Mouse (Mus musculus) cerebellum, adult 9-11 months (tissue): Measurements from ENCODE around the gene Gm21969.

Experiments used
- DNase-seq: peaks from one replicate; pipeline ENCODE4 v3.0.0; 2022

Gm21969 gene

DNA sequence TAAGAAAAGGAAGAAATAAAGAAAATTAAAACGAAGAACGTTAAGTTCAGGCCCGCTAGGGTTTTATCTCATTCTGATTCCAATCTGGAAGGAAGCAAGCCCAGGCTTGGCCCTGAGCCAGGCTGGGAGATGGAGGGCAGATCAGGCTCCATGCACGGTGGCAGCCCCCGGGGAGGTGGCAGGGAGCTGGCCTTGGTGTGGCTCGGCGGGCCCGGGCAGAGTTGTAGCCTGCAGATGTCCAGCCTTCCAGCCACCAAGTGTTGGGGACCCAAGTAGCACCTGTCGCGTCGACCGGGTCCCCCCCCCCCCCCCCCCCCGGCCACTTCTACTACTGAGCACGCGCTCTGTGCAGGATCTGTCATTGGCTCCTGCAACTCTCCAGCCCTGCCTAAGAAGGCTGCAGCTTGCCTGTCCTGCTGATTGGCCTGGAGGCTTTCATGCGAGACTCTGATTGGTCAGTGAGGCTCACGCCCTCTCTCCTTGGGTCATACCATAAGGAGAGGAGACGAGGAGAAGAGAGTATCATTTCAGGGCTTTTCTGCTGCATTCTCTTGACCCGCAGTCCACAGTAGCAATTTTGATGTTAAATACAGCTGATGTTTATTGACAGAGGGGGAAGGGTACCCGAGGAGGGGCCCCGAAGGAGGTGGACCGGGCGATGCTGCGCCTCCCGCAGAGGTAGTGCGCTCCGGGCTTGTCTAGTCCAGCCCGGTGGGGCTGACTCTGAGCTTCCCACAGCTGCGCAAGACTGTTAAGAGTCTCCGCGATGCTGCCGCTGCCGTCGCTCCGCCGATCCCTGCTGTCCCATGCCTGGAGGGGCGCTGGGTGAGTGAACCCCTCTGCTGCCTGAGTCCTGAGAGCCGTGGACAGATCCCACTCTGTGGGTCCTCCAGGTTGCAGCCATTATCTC is 19.6 kb downstream of the Gm21969 start, which contains the start of gene Aldh4a1:
Aldh4a1 (plus strand) TSS at position 494 of the 910 bp plus-strand sequence.
- DNase-seq, result peak; percentile 96

- DNase-seq, result peak; percentile 58
Measured at GRCm38 (mm10) chr4:139623434-139624115, 20.6 kb downstream of the Gm21969 start.

- peak; percentile 42 for DNase-seq
Measured at GRCm38 (mm10) chr4:139624116-139624489, 21.1 kb downstream of the Gm21969 start.

GRCm38 (mm10) chr4:139624706-139625105 is 21.7 kb downstream of the Gm21969 start:
- DNase-seq, result peak; percentile 48

DNA sequence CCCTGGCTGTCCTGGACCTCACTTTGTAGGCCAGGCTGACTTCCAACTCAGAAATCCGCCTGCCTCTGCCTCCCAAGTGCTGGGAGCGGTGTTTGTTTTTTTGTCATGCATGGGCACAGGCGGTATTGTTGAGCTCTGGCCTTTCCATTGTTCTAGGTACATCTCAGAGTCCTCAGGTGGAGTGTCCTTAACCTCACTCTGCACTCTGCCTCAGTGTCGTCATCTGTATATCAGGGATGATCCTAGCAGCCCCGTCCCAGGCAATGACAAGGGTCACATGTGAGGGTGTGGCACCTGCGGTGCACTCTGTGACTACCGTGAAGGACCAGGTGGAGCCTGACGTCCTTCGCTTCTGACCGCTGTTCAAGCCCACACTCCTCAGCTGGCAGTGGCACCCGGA is 24.4 kb downstream of the Gm21969 start:
- DNase-seq, result no peak

GRCm38 (mm10) chr4:139630171-139630570 is 27.2 kb downstream of the Gm21969 start:
- no peak for DNase-seq

DNA sequence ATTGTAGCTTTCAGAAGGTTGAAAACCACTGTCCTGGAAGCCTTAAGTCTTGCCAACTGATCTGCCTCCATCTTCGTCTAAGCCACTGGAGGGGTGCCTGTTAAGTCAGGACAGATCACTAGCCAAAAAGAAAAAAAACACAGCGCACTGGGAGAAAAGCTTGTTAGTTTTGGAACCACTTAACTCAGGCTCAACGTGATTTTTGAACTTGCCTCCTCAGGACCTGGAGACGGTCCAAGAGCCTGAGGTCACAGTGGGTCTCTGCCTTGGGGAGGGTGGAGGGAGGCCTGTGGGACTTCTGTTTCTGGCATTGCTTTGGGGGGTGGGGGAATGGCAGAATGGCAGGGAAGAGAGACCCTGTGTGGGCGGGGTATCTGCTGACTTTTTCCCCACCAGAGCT is 28.2 kb downstream of the Gm21969 start:
- no peak for DNase-seq

- DNase-seq, result no peak
Measured at GRCm38 (mm10) chr4:139631569-139632253, 28.7 kb downstream of the Gm21969 start.

DNA sequence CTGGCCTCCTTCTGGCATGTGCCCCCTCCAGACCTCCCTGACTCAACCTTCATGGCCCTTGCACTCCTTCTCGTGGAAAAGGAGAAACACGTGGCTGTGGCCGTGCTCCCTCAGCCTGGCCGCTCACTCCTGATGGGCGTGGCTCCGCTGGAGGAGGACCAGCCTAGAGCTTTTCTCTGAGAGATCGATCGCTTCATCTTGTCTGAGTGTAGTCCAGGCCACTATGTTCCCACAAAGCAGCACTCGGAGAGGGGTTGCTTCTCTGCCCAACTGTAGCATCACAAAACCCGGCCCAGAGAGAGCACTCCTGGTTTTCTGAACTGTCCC is 29.2 kb downstream of the Gm21969 start:
- DNase-seq, result no peak

DNA sequence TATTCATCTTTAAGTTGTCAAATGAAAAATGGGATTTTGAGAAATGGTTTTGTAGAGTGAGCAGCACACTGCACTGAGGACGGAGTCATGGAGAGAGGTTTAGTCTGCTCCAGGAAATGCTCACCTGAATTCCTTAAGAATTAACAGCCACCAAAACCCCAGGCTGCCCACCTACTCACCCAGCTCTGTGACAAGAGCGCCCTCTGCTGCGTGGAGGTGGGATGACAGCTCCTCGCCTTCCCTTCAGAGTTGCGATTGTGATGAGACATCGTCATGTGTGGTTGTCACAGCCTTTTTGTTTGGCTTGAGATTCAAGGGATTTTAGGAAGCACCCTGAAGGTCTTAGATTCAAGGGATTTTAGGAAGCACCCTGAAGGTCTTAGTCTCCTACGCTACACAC is 33.4 kb downstream of the Gm21969 start:
- peak; percentile 62 for DNase-seq

- no peak for DNase-seq
Measured at GRCm38 (mm10) chr4:139637847-139638246, 34.9 kb downstream of the Gm21969 start.

DNA sequence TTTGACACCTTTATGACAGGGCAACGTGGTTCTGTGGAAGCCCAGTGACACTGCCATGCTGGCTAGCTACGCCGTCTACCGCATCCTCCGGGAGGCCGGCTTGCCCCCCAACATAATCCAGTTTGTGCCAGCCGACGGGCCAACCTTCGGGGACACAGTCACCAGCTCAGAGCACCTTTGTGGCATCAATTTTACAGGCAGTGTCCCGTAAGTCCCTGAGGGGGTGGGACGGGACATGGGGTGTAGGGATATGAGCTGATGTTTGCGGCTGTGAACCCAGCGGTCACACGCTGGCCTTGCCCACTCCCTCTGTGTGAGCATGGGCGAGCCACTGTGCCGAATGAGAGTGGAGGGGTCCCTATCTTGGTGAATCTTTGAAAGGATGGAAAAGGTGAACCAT is 35.4 kb downstream of the Gm21969 start:
- DNase-seq, result no peak

GRCm38 (mm10) chr4:139639801-139640200 is 36.8 kb downstream of the Gm21969 start:
- no peak for DNase-seq

GRCm38 (mm10) chr4:139640333-139640732 is 37.3 kb downstream of the Gm21969 start:
- no peak for DNase-seq

DNA sequence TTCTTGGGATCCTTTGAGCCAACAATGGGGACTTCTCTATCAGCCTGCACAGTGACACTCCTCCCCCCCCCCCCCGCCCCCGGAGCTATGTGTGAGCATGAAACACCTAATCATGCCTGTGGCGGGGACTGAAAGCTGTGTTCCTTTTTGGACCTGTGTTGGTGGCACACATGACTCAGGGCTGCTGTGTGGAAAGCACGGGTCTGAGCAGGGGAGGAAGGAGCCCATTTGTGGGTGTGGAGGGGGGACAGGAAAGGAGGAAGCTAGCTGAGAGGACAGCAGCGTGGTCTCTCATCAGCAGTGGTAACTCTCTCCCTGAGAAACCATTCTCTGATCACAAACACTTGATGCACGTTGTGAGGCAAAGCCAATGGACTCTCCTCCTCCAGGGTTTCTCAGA is 37.8 kb downstream of the Gm21969 start:
- no peak for DNase-seq

DNA sequence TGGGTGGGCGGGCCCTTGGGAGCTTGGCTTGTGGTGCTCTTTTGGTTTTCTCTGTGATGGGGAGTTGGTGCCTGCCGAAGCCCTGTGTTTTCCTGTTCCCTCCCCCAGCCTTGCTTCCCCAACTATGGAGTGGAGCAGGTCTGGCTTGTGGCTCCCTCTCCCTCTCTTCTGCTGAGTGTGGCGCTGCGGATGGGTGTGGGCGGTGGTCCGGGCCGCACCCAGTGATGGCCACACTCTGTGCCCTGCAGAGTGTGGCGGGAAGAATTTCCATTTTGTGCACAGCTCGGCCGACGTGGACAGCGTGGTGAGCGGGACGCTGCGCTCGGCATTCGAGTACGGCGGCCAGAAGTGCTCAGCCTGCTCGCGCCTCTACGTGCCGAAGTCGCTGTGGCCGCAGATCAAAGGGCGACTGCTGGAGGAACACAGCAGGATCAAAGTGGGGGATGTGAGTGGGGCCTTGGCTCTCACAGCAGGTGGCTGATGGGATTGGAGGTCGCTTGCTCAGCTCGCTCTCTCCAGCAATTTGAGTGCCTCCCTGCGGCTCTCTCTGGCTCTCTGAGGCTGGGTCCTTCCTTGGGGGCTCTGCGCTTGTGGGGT is 38.9 kb downstream of the Gm21969 start:
- DNase-seq, result no peak

DNA sequence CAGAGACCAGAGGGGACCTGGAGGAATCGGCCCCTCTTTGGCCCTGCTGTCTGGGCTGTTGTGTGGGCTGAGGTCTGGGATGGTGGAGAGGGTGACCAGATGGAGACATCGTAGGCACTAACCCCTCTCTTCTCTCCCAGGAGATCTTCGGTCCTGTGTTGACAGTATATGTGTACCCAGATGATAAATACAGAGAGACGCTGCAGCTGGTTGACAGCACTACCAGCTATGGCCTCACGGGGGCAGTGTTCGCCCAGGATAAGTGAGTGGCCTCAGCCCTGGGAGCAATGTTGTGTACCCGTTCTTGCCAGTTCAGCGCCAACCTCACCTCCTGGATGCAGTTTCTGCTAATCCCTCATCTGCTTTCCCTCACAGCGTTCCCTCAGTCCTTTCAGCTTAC is 41.0 kb downstream of the Gm21969 start:
- peak; percentile 74 for DNase-seq

- DNase-seq, result no peak
Measured at GRCm38 (mm10) chr4:139646916-139647315, 43.9 kb downstream of the Gm21969 start.

DNA sequence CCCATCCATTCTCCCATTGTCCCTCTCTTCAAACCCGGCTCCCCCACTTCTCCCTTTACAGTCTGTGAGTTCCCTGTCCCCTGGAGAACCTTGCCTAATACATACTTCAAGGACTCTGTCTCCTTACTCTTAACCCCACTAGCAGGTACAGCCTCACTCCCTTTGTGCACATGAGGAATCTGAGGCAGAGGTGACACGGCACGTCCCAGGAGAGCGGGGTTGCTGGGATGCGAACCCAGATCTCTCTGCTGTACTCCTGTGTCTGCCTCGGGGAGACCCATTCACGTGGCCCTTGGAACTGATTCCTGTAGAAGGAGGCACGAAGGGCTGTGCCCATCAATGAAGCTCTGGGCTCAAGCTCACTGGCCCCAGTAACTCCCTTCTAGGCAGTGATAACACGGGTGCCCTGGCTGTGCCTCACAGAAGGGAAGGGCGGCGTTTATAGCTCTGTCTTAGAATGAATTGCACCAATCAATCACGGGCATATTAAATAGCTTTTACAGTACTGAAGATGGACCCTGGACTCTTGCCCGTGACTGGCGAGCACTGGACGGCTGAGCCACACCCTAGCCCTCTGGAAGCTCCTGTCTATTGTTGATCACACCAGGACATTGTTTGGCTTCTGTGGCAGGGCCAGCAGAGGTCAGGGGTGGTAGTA is 47.2 kb downstream of the Gm21969 start:
- no peak for DNase-seq

DNA sequence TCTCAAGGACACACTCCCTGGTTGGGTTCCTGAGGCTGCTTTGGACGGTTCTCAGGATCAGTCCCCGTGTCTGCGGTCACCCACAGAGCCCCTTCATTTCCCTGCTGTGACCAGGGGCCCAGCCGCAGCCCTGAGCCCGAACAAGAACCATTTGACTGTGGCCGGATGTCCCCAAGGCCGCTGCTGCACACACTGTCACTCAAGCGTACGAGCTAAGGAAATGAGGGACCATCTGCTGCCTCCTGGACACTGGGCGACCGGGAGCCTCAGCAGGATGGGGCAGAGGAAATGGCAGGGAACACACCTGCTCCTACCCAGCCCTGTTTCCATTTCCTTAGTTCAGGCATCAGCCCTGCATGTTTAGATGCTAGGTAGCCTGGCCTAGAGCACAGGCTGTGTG is 47.9 kb downstream of the Gm21969 start:
- peak; percentile 58 for DNase-seq

DNA sequence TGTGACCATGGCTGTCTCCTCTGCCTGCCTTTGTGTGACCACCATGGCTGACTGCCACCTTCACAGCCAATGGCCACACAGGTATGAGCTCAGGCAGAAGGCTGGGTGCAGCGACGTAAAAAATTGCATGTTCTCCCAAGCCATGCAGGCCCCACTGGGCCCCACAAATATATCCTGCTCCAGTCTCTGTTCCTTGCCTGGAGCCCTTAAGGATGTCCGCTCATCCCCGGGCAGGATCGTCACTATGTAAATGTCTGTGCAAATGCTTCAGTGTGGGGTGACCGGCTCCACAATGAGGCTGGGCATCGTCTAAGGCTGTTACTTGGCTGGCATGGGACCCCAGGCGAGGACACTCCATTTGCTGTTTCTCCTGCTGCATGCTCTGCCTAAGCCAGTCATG is 50.3 kb downstream of the Gm21969 start, which contains the start of gene Tas1r2:
Tas1r2 (plus strand) TSS at position 301 of the 400 bp plus-strand sequence.
- no peak for DNase-seq

GRCm38 (mm10) chr4:139661897-139662296 is 58.9 kb downstream of the Gm21969 start:
- no peak for DNase-seq

DNA sequence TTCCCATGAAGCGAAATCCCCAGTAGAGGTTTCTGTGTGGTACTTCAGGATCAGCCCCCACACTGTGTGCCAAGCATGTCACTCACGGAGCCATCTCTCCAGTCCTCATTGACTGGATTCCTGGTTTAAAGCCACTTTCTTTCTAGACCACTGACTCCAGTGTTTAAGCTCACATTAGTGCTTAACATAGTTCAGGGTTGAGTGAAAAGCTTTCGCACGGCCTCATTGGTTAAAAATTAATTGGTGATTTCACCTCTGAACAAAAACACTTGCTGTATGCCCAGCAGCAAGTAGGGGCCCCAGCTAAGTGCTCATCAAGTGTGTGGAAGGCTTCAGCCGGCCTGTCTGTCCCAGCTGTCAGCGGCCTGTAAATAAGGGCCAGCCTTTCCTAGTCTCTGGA is 64.6 kb downstream of the Gm21969 start:
- no peak for DNase-seq
